Mouse (Mus musculus): Measurements from ENCODE around the gene Rnase4.

GRCm38 (mm10) chr14:51142568-51142967, 51.7 kb downstream of the Rnase4 start:
- TF ChIP-seq POLR2A (IDR thresholded peaks at IDR 0.05; ENCODE audit: control insufficient read depth, low read depth, low read length) (no peak), CTCF (IDR thresholded peaks at IDR 0.05; ENCODE audit: control insufficient read depth, insufficient read depth, insufficient replicate concordance, low read depth, low read length) (no peak)
